Mouse (Mus musculus) forebrain, embryonic 15.5 days (tissue): ENCODE measurements at regions not wholly inside any gene's neighbourhood (a gene's known extent, or its start where the extent isn't known, plus 50 kb on each side); places are given as distances from the start of the nearest gene placed in this dataset.
"Not testable (repeated sequence)": the region's sequence is repeated elsewhere in the genome, so short reads cannot be mapped to it uniquely, and the experiment has no call there.

ENCODE experiments used
- ATAC-seq: fragments of 200-750 bp; cut with Nextera tagmentation; replicated peaks from 2 replicates; pipeline ENCODE4 v1.8.0; 2017; ENCODE audit warnings: mild to moderate bottlenecking, moderate TSS enrichment, moderate library complexity
- H3K27ac ChIP-seq: fragments of 300-500 bp; sonication (generic); replicated peaks from 2 replicates; pipeline ENCODE4 v1.5.1; 2015; ENCODE audit warnings: mild to moderate bottlenecking, inconsistent platforms
- H3K27me3 ChIP-seq: fragments of 300-500 bp; sonication (generic); 2 replicates; pipeline ENCODE4 v1.6.1; 2015; ENCODE audit warnings: inconsistent platforms
- H3K36me3 ChIP-seq: fragments of 300-500 bp; sonication (generic); 2 replicates; pipeline ENCODE4 v1.6.1; 2015; ENCODE audit warnings: mild to moderate bottlenecking, inconsistent platforms
- H3K4me1 ChIP-seq: fragments of 300-500 bp; sonication (generic); 2 replicates; pipeline ENCODE4 v1.6.1; 2015; ENCODE audit warnings: inconsistent platforms
- H3K4me2 ChIP-seq: fragments of 300-500 bp; sonication (generic); replicated peaks from 2 replicates; pipeline ENCODE4 v1.6.1; 2015; ENCODE audit warnings: mild to moderate bottlenecking, inconsistent platforms
- H3K4me3 ChIP-seq: fragments of 300-500 bp; sonication (generic); 2 replicates; pipeline ENCODE4 v1.5.1; 2015; ENCODE audit warnings: mild to moderate bottlenecking, inconsistent platforms
- H3K9ac ChIP-seq: fragments of 300-500 bp; sonication (generic); replicated peaks from 2 replicates; pipeline ENCODE4 v1.6.1; 2015; ENCODE audit warnings: mild to moderate bottlenecking, inconsistent platforms
- H3K9me3 ChIP-seq: fragments of 300-500 bp; sonication (generic); 2 replicates; pipeline ENCODE4 v1.6.1; 2016; ENCODE audit warnings: inconsistent platforms
- WGBS: fragments of 180-500 bp; shearing (Covaris S2); methylation state at CpG from one replicate; pipeline ENCODE4 v1.1.7; 2015; ENCODE audit warnings: mixed read lengths; 5-methylcytosine and 5-hydroxymethylcytosine counted together

DNA sequence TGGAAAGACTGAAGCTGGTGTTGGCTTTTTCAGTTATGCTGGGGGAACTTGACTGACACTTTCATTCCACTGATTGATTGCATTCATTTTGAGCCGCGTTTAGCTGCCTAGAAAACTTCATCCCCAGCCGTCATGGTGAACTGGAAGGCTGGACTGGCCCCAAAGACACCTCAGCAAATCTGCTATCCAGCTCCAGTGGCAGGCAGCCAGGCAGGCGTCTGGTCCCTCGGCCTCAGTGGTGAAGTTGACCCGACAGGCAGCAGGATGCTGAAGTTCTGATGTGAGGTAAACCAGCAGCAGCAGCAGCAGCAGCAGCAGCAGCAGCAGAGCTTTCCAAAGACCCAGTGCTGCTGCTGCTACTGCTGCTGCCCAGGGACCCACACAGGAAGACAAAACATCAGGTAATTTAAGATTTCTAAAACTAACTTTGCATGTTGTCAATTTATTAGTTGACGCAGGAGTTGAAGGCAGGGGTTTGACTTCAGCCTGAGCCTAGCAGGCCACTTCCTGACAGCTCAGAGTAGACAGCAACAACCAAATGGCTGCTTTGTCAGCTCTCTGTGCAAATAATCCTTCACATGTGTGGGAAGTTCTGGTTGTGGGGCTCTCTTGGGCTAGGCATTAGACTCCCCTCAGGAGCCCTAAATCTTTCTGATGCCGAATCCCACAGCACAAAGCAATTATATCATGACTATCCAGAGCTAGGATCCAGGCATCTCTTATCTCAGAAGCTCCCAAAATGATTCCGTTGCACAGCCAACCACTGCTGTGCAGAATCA is 200.4 kb upstream of the Nhs start:
- Histone ChIP-seq H3K36me3 (no peaks in the 10 kb centered on the region), H3K27ac (no peak overlapping the region), H3K9me3 (no peaks in the 10 kb centered on the region), H3K4me1 (no peaks in the 10 kb centered on the region), H3K9ac (no peak overlapping the region), H3K4me2 (no peak overlapping the region), H3K4me3 (no peak overlapping the region), H3K27me3 (no peaks in the 10 kb centered on the region)
- WGBS, result 62% methylated on average over 9 of the region's 9 CpGs
- ATAC-seq, result no peak

DNA sequence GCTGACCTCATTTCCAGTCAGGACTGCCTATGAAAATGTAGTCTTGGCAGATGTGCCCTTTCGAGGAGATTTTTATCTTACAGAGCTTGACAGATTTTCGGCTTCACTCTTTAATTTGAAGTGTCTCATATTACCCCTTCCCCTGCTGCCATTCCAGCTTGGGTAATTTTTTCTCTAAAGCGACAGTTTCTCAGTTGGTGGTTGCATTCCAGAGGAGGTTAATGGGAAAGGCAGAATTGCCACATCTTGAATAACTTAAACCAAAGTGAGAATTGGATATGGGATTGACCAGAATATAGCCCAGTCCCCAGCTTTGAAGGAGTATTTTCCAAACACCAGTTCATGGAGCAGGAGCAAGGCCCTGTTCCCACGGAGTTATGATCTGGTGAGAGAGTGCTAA is 188.8 kb upstream of the Nhs start:
- Histone ChIP-seq H3K27me3 (no peaks in the 10 kb centered on the region), H3K9ac (no peak overlapping the region), H3K4me1 (no peaks in the 10 kb centered on the region), H3K27ac (no peak overlapping the region), H3K36me3 (no peaks in the 10 kb centered on the region), H3K4me3 (no peak overlapping the region), H3K9me3 (no peaks in the 10 kb centered on the region), H3K4me2 (no peak overlapping the region)
- ATAC-seq, result no peak
- 73% methylated on average over 4 of the region's 4 CpGs for WGBS

DNA sequence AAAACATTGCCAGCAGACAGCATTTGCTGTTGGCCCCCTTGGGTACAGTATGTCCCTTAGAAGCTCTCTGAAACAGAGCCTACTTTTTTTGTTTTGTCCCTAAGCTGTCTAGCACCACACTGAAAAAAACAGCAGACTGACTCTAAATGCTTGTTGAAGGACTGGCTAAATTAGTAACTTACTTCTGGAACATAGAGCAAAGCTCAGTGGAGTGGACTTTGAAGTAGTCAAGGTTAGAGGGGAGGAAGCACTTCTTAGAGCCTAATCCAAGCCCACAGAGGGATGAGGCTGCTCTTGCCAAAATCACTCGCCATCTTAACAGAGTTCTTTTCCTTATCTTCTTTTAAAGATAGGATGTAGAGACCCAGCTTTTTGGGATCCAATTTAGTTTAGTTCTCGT is 188.4 kb upstream of the Nhs start:
- no peaks in the 10 kb centered on the region for H3K9me3 ChIP-seq
- no peaks in the 10 kb centered on the region for H3K27me3 ChIP-seq
- no peak overlapping the region for H3K4me3 ChIP-seq
- no peaks in the 10 kb centered on the region for H3K36me3 ChIP-seq
- 60% methylated on average over 2 of the region's 2 CpGs for WGBS
- H3K27ac ChIP-seq, result no peak overlapping the region
- ATAC-seq, result no peak
- H3K4me2 ChIP-seq, result no peak overlapping the region
- H3K9ac ChIP-seq, result no peak overlapping the region
- no peaks in the 10 kb centered on the region for H3K4me1 ChIP-seq

DNA sequence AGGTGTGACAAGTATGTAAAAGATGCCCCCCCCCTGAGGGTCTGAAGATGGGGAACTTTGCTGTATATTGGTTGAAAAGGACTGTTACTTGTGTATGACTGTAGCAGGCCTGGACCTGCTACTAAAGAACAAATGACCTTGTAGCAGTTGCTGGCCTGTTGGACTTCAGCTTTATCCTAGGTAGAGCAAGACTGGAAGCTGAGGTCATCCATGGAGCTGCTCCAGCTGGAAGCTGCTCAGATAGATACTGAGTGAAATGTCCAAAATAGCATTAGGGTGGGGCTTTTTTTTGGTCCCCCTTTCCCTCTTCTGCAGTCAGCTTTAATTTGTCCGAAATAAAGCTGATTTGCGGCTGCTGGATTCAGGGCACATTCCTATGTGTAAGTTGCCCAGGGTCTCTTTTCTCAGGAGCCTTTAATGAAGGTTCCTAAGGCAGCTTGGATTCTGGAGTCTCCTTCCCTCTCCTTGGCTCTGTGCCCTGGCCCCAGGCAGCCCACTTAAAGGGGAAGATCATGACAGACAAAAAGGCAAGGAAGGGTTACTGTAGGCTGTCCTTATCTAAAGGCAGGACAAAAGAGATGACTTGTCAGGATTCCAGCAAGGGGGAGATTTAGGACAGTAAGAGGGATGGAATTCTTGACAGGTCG is 186.1 kb upstream of the Nhs start:
- no peak overlapping the region for H3K4me2 ChIP-seq
- no peaks in the 10 kb centered on the region for H3K27me3 ChIP-seq
- no peak overlapping the region for H3K27ac ChIP-seq
- H3K4me3 ChIP-seq, result no peak overlapping the region
- no peak for ATAC-seq
- H3K36me3 ChIP-seq, result no peaks in the 10 kb centered on the region
- H3K9ac ChIP-seq, result no peak overlapping the region
- H3K9me3 ChIP-seq, result no peaks in the 10 kb centered on the region
- no peaks in the 10 kb centered on the region for H3K4me1 ChIP-seq
- WGBS, result 68% methylated on average over 3 of the region's 3 CpGs

DNA sequence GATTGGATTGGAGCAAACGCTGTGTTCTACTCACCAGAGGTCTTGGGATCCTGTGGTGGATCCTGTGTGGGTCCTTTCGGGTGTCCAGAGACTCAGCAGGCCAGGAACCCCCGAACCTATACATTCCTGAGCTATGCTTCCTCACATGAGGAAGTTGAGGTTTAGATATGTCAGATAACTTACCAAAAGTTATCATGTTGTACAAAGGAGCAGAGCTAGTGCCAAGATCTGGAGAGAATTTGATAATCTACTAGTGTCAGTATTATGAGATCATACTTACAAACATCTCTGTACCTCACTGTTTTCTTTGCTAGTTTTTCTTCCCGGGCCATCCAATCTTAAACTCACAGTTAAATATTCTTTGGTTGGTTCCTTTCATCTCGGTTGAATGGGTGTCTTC is 172.6 kb upstream of the Nhs start:
- 93% methylated on average over 5 of the region's 5 CpGs for WGBS
- ATAC-seq, result no peak
- no peak overlapping the region for H3K4me2 ChIP-seq

DNA sequence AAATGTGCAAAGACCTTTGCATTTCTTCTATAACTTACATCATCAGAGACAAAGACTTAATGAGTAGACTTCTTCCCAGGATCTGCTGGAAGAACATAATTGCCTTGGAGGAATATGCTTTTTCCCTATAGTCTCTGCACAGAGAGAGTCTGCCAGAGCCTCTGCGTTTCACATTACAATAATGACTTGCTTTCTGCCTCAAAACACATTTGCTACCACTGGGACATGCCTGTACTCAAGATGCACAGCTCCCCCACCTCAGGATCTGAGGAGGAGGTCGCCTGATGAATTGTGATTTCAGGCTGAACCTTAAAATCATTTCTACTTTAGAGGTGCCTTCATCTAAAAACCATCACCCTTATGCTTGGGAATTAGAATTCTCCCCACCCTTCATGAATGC is 148.1 kb upstream of the Nhs start:
- H3K9ac ChIP-seq, result no peak overlapping the region
- H3K36me3 ChIP-seq, result no peaks in the 10 kb centered on the region
- no peak overlapping the region for H3K4me3 ChIP-seq
- H3K27me3 ChIP-seq, result no peaks in the 10 kb centered on the region
- H3K9me3 ChIP-seq, result no peaks in the 10 kb centered on the region
- H3K4me2 ChIP-seq, result no peak overlapping the region
- 54% methylated on average over 2 of the region's 2 CpGs for WGBS
- H3K27ac ChIP-seq, result no peak overlapping the region
- ATAC-seq, result no peak
- no peaks in the 10 kb centered on the region for H3K4me1 ChIP-seq

More for the DNA sequence above, 172.6 kb upstream of the Nhs start:
- H3K27ac ChIP-seq, result no peak overlapping the region
- no peak overlapping the region for H3K9ac ChIP-seq
- H3K27me3 ChIP-seq, result no peaks in the 10 kb centered on the region
- no peaks in the 10 kb centered on the region for H3K36me3 ChIP-seq
- no peak overlapping the region for H3K4me3 ChIP-seq
- H3K4me1 ChIP-seq, result no peaks in the 10 kb centered on the region
- H3K9me3 ChIP-seq, result no peaks in the 10 kb centered on the region

DNA sequence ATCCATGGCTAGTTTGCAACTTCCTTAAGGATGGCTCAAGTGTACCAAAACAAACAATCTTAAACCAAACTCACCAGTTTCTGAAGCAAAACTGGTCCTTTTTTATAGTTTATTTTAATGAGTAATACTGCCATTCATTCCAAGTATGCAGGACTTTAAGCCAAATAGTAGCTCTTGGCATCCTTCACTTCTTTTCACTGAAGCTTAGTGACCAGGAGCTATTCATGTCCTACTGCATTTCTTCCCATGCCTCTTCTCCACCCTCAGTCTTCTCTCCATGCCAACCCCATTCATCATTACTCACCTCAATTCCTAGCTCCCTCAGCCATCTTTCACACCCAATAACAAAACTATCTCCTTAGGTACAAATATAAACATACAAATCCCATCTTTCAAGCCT is 144.6 kb upstream of the Nhs start:
- ATAC-seq, result no peak
- Histone ChIP-seq H3K4me3 (no peak overlapping the region), H3K27me3 (no peaks in the 10 kb centered on the region), H3K27ac (no peak overlapping the region), H3K9ac (no peak overlapping the region), H3K36me3 (no peaks in the 10 kb centered on the region), H3K4me2 (no peak overlapping the region), H3K4me1 (no peaks in the 10 kb centered on the region), H3K9me3 (no peaks in the 10 kb centered on the region)

DNA sequence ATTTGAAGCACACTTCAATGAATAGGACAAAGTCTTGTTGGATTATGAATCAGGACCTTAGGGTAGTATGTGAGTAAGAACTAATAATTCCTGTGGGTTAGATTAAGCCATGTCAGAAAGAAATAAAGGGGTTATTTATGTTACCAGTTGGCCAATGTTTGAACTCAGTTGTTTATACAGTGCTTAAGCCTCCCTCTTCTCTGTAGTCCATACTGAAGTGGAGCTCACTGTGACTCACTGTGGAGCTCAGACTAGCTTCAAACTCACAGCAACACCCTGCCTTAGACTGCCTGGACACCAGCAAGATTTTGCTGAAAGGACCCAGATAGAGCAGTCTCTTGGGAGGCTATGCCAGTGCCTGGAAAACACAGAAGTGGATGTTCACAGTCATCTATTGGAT is 143.3 kb upstream of the Nhs start:
- no peak overlapping the region for H3K27ac ChIP-seq
- no peak for ATAC-seq

DNA sequence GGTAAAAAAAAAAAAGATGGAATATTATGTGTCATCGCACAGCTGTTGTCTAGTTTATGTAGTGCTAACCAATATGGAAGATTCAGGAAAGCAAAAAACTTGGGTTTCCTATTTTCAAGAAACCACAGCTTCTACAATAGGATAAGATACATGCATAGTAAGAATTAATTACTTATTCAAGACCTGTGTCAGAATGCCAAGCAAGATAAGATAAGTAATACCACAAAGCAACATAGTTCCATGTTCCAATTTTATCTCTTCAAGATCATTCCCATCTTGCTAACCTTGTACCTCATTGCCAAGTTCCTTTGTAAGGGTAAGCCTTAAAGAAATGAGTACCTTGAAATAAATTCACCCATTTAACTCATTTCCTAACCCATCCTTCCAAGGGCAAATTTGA is 131.7 kb upstream of the Nhs start:
- Histone ChIP-seq H3K27ac (no peak overlapping the region), H3K27me3 (no peaks in the 10 kb centered on the region), H3K36me3 (no peaks in the 10 kb centered on the region), H3K4me2 (no peak overlapping the region), H3K4me1 (no peaks in the 10 kb centered on the region), H3K4me3 (no peak overlapping the region), H3K9ac (no peak overlapping the region), H3K9me3 (no peaks in the 10 kb centered on the region)
- no peak for ATAC-seq
- WGBS, result 88% methylated on average over 1 of the region's 1 CpGs

More for the DNA sequence above, 143.3 kb upstream of the Nhs start:
- Histone ChIP-seq H3K9ac (no peak overlapping the region), H3K27me3 (no peaks in the 10 kb centered on the region), H3K4me2 (no peak overlapping the region), H3K4me3 (no peak overlapping the region), H3K9me3 (no peaks in the 10 kb centered on the region), H3K36me3 (no peaks in the 10 kb centered on the region), H3K4me1 (no peaks in the 10 kb centered on the region)

DNA sequence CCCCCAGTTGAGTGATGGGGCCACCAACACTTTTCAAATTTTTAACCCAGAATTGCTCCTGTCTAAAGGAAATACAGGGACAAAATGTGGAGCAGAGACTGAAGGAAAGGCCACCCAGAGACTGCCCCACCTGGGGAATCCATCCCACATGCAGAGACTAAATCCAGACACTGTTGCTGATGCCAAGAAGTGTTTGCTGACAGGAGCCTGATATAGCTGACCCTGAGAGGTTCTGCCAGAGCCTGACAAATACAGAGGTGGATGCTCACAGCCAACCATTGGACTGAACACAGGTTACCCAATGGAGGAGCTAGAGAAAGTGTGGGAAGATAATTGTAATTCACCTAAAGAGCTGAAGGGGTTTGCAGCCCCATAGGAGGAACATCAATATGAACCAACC is 126.6 kb upstream of the Nhs start:
- H3K4me3 ChIP-seq, H3K4me2 ChIP-seq, H3K27me3 ChIP-seq, ATAC-seq, H3K4me1 ChIP-seq, H3K9ac ChIP-seq, H3K27ac ChIP-seq, H3K36me3 ChIP-seq, H3K9me3 ChIP-seq: not testable (repeated sequence)

DNA sequence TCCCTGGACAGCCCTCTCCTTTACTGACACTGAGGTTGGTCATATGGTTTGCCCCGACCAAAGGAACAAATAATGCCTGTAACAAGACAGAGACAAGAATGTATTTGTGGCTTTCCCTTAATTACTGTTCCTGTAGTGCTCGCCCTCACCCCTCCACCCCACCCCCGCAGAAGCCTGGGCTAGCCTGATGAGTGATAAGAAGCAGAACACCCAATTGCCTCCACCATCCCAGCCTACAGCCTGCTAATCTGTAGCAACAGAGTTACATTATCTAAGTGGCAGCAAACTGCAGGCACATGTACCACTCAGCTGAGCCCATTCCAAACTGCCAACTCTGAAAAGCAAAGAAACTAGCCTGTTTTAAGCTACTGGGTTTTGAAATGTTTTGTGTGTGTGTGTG is 124.7 kb upstream of the Nhs start:
- H3K9ac ChIP-seq, result no peak overlapping the region
- H3K36me3 ChIP-seq, result no peaks in the 10 kb centered on the region
- no peak overlapping the region for H3K27ac ChIP-seq
- no peaks in the 10 kb centered on the region for H3K4me1 ChIP-seq
- no peak overlapping the region for H3K4me3 ChIP-seq
- H3K9me3 ChIP-seq, result no peaks in the 10 kb centered on the region
- 80% methylated on average over 3 of the region's 3 CpGs for WGBS
- no peaks in the 10 kb centered on the region for H3K27me3 ChIP-seq
- no peak for ATAC-seq
- H3K4me2 ChIP-seq, result no peak overlapping the region

DNA sequence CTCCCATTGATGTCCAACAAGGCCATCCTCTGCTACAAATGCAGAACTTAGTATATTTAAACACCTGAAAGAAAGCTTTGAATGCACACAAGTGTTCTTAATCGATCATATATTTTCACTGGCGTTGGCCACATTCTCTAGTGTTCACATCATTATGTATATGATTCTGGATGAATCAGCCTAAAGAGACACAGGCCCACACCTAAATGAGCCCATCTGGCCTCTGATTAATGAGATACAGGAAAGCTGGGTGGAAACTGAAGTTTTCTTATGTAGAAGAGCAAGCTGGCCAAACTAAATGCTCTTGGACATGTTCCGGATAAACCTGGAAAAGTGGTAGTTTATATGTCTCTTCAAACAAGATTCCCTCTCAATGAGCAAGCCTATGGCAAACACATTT is 123.2 kb upstream of the Nhs start:
- H3K27ac ChIP-seq, result no peak overlapping the region
- H3K4me1 ChIP-seq, result no peaks in the 10 kb centered on the region
- H3K9ac ChIP-seq, result no peak overlapping the region
- H3K4me2 ChIP-seq, result no peak overlapping the region
- H3K4me3 ChIP-seq, result no peak overlapping the region
- no peaks in the 10 kb centered on the region for H3K36me3 ChIP-seq
- H3K27me3 ChIP-seq, result no peaks in the 10 kb centered on the region
- H3K9me3 ChIP-seq, result no peaks in the 10 kb centered on the region
- 88% methylated on average over 3 of the region's 3 CpGs for WGBS
- no peak for ATAC-seq
